Mouse (Mus musculus): ENCODE results near the gene Nr1i3.

The Nr1i3 gene

GRCm38 (mm10) chr1:171251594-171252324, 38.0 kb downstream of the Nr1i3 start:
- peak; percentile 84 for DNase-seq (ENCODE audit: inconsistent ontology term)

GRCm38 (mm10) chr1:171252415-171252814, 38.6 kb downstream of the Nr1i3 start:
- DNase-seq (ENCODE audit: inconsistent ontology term): no peak

- DNase-seq (ENCODE audit: inconsistent ontology term): no peak
Observed at GRCm38 (mm10) chr1:171256095-171256818, 42.5 kb downstream of the Nr1i3 start.

GRCm38 (mm10) chr1:171256937-171257548, 43.3 kb downstream of the Nr1i3 start:
- DNase-seq (ENCODE audit: inconsistent ontology term): no peak

GRCm38 (mm10) chr1:171257781-171258180, 44.0 kb downstream of the Nr1i3 start:
- no peak for DNase-seq (ENCODE audit: inconsistent ontology term)

GRCm38 (mm10) chr1:171258921-171259320, 45.2 kb downstream of the Nr1i3 start:
- no peak for DNase-seq (ENCODE audit: inconsistent ontology term)

GRCm38 (mm10) chr1:171260316-171260715, 46.5 kb downstream of the Nr1i3 start:
- DNase-seq (ENCODE audit: inconsistent ontology term): no peak

- DNase-seq (ENCODE audit: inconsistent ontology term): peak; percentile 93
Observed at GRCm38 (mm10) chr1:171262594-171263130, 48.9 kb downstream of the Nr1i3 start.

GRCm38 (mm10) chr1:171263185-171263611, 49.4 kb downstream of the Nr1i3 start:
- peak; percentile 93 for DNase-seq (ENCODE audit: inconsistent ontology term)

GRCm38 (mm10) chr1:171263666-171264461, 50.1 kb downstream of the Nr1i3 start:
- no peak for DNase-seq (ENCODE audit: inconsistent ontology term)

GRCm38 (mm10) chr1:171265971-171266744, 52.4 kb downstream of the Nr1i3 start:
- DNase-seq (ENCODE audit: inconsistent ontology term): no peak

GRCm38 (mm10) chr1:171268341-171268740, 54.6 kb downstream of the Nr1i3 start:
- DNase-seq (ENCODE audit: inconsistent ontology term): no peak

- DNase-seq (ENCODE audit: inconsistent ontology term): peak; percentile 92
Observed at GRCm38 (mm10) chr1:171269848-171270572, 56.2 kb downstream of the Nr1i3 start, which contains the start of gene B4galt3. Gene B4galt3, plus strand, starts transcription at chr1:171270328.

Data from Muller cell, postnatal 12 days (primary cell).